Mouse (Mus musculus): ENCODE measurements at regions not wholly inside any gene's neighbourhood (a gene's known extent, or its start where the extent isn't known, plus 50 kb on each side); places are given as distances from the start of the nearest gene placed in this dataset.

GRCm38 (mm10) chr10:122515698-122516097, 67.4 kb downstream of the Avpr1a start:
- DNase-seq (ENCODE audit: low read depth, low spot score), result no peak

- no peak for DNase-seq (ENCODE audit: low read depth, low spot score)
Measured at GRCm38 (mm10) chr10:122519274-122519790, 71.0 kb downstream of the Avpr1a start.

- DNase-seq (ENCODE audit: low read depth, low spot score), result no peak
Measured at GRCm38 (mm10) chr10:122519981-122520380, 71.7 kb downstream of the Avpr1a start.

GRCm38 (mm10) chr10:122522631-122523030, 74.3 kb downstream of the Avpr1a start:
- DNase-seq (ENCODE audit: low read depth, low spot score), result no peak

GRCm38 (mm10) chr10:122525360-122525759, 77.1 kb downstream of the Avpr1a start:
- no peak for DNase-seq (ENCODE audit: low read depth, low spot score)

- no peak for DNase-seq (ENCODE audit: low read depth, low spot score)
Measured at GRCm38 (mm10) chr10:122525807-122526206, 77.5 kb downstream of the Avpr1a start.

- DNase-seq (ENCODE audit: low read depth, low spot score), result no peak
Measured at GRCm38 (mm10) chr10:122528222-122528621, 79.9 kb downstream of the Avpr1a start.

GRCm38 (mm10) chr10:122528973-122529703, 80.8 kb downstream of the Avpr1a start:
- DNase-seq (ENCODE audit: low read depth, low spot score), result peak; percentile 65

- peak; percentile 19 for DNase-seq (ENCODE audit: low read depth, low spot score)
Measured at GRCm38 (mm10) chr10:122534714-122535113, 86.4 kb downstream of the Avpr1a start.

- no peak for DNase-seq (ENCODE audit: low read depth, low spot score)
Measured at GRCm38 (mm10) chr10:122535137-122535536, 86.8 kb downstream of the Avpr1a start.

- no peak for DNase-seq (ENCODE audit: low read depth, low spot score)
Measured at GRCm38 (mm10) chr10:122539655-122540054, 91.4 kb downstream of the Avpr1a start.

GRCm38 (mm10) chr10:122542573-122542972, 94.3 kb downstream of the Avpr1a start:
- no peak for DNase-seq (ENCODE audit: low read depth, low spot score)

GRCm38 (mm10) chr10:122544096-122544720, 95.9 kb downstream of the Avpr1a start:
- DNase-seq (ENCODE audit: low read depth, low spot score), result peak; percentile 77

GRCm38 (mm10) chr10:122545029-122545428, 96.7 kb downstream of the Avpr1a start:
- no peak for DNase-seq (ENCODE audit: low read depth, low spot score)

GRCm38 (mm10) chr10:122551586-122551985, 103.3 kb downstream of the Avpr1a start:
- DNase-seq (ENCODE audit: low read depth, low spot score), result no peak

GRCm38 (mm10) chr10:122553124-122553822, 105.0 kb downstream of the Avpr1a start:
- DNase-seq (ENCODE audit: low read depth, low spot score), result peak; percentile 80

- DNase-seq (ENCODE audit: low read depth, low spot score), result no peak
Measured at GRCm38 (mm10) chr10:122553851-122554250, 105.6 kb downstream of the Avpr1a start.

- DNase-seq (ENCODE audit: low read depth, low spot score), result no peak
Measured at GRCm38 (mm10) chr10:122558660-122559059, 110.4 kb downstream of the Avpr1a start.

- DNase-seq (ENCODE audit: low read depth, low spot score), result no peak
Measured at GRCm38 (mm10) chr10:122560001-122560695, 111.8 kb downstream of the Avpr1a start.

GRCm38 (mm10) chr10:122561924-122562323, 113.6 kb downstream of the Avpr1a start:
- DNase-seq (ENCODE audit: low read depth, low spot score), result no peak

GRCm38 (mm10) chr10:122562542-122562941, 114.2 kb downstream of the Avpr1a start:
- no peak for DNase-seq (ENCODE audit: low read depth, low spot score)

GRCm38 (mm10) chr10:122563973-122564372, 114.6 kb upstream of the Ppm1h start:
- DNase-seq (ENCODE audit: low read depth, low spot score), result peak; percentile 50
